Mouse (Mus musculus) megakaryocyte, embryonic 14.5 days (primary cell): ENCODE data around the gene Slc12a3.

Experiments used
- FLI1 ChIP-seq: IDR thresholded peaks from 2 replicates; pipeline ENCODE4 v1.6.1; 2012; ENCODE audit warnings: low read length, inconsistent platforms, mixed read lengths
- GATA1 ChIP-seq: IDR thresholded peaks from 3 replicates; pipeline ENCODE4 v1.6.1; 2012; ENCODE audit warnings: mixed read lengths, low read length, inconsistent platforms, borderline replicate concordance

DNA sequence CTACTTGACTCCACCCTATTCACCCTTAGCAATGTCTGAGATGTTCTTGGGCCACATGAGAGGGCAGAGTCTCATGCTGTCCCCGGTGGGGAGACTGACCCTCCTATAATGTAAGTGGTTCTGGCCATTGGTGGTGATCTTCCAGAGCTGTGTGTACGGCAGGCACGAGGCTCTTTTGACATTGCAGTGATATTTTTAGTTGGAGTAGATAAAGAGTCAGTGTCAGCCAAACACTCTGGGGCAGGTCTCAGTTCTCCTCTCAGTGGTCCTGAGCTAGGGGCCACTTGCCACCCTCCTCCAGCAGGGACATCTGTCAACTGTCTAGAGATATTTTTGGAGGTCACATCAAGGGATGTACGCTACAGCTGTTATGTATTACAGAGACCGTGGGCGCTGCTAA lies 28.2 kb downstream of the Slc12a3 start:
- TF ChIP-seq FLI1 (no peak), GATA1 (no peak)
